Mouse (Mus musculus) testis, adult 2 months (tissue): ENCODE measurements at regions not wholly inside any gene's neighbourhood (a gene's known extent, or its start where the extent isn't known, plus 50 kb on each side); places are given as distances from the start of the nearest gene placed in this dataset.

Source experiments
- H3K27ac ChIP-seq: fragments of 200-500 bp; 2 replicates; pipeline ENCODE4 v1.5.1; 2012; ENCODE audit warnings: low read depth, low read length; ENCODE audit not compliant: control insufficient read depth, insufficient read depth
- H3K27me3 ChIP-seq: fragments of 200-500 bp; 2 replicates; pipeline ENCODE4 v1.6.1; 2012; ENCODE audit warnings: mild to moderate bottlenecking, low read length, moderate library complexity; ENCODE audit not compliant: control insufficient read depth, insufficient read depth
- H3K36me3 ChIP-seq: fragments of 200-500 bp; 2 replicates; pipeline ENCODE4 v1.6.1; 2012; ENCODE audit warnings: mild to moderate bottlenecking, low read length; ENCODE audit not compliant: control insufficient read depth, insufficient read depth
- H3K4me1 ChIP-seq: fragments of 200-500 bp; 2 replicates; pipeline ENCODE4 v1.6.1; 2012; ENCODE audit warnings: low read length; ENCODE audit not compliant: control insufficient read depth, insufficient read depth
- H3K4me3 ChIP-seq: fragments of 200-500 bp; 2 replicates; pipeline ENCODE4 v1.5.1; 2012; ENCODE audit warnings: low read depth, mild to moderate bottlenecking, low read length, moderate library complexity, mixed read lengths; ENCODE audit not compliant: control insufficient read depth
- CTCF ChIP-seq: fragments of 200-500 bp; IDR thresholded peaks from 2 replicates; pipeline ENCODE4 v1.5.1; 2012; ENCODE audit warnings: low read depth, mild to moderate bottlenecking, inconsistent platforms, low read length, moderate library complexity; ENCODE audit not compliant: control insufficient read depth, insufficient read depth, insufficient replicate concordance
- POLR2A ChIP-seq: fragments of 200-500 bp; IDR thresholded peaks from 2 replicates; pipeline ENCODE4 v1.6.1; 2012; ENCODE audit warnings: low read depth, mild to moderate bottlenecking, inconsistent platforms, low read length, moderate library complexity; ENCODE audit not compliant: control insufficient read depth

- H3K27me3 ChIP-seq = no peaks in the 10 kb centered on the region
- H3K4me1 ChIP-seq = no peaks in the 10 kb centered on the region
- H3K4me3 ChIP-seq = no peak overlapping the region
- TF ChIP-seq POLR2A (no peak), CTCF (no peak)
- H3K27ac ChIP-seq = no peak overlapping the region
- no peaks in the 10 kb centered on the region for H3K36me3 ChIP-seq
These were observed 274.4 kb upstream of the Camk1g start for GRCm38 (mm10) chr1:193644506-193644905.

- Histone ChIP-seq H3K36me3 (no peaks in the 10 kb centered on the region), H3K4me3 (no peak overlapping the region), H3K27me3 (no peaks in the 10 kb centered on the region), H3K27ac (no peak overlapping the region), H3K4me1 (peaks cover 3% of the 10 kb centered on the region)
- no peak for TF ChIP-seq CTCF
- TF ChIP-seq POLR2A = no peak
These were observed 266.4 kb upstream of the Camk1g start for GRCm38 (mm10) chr1:193636451-193636850.

- Histone ChIP-seq H3K4me3 (no peak overlapping the region), H3K27me3 (no peaks in the 10 kb centered on the region), H3K27ac (no peak overlapping the region), H3K4me1 (peaks cover 3% of the 10 kb centered on the region), H3K36me3 (no peaks in the 10 kb centered on the region)
- TF ChIP-seq CTCF (no peak), POLR2A (no peak)
These were observed 262.0 kb upstream of the Camk1g start for GRCm38 (mm10) chr1:193632115-193632514.

- no peaks in the 10 kb centered on the region for H3K36me3 ChIP-seq
- TF ChIP-seq CTCF (no peak), POLR2A (no peak)
- peaks cover 3% of the 10 kb centered on the region for H3K4me1 ChIP-seq
- H3K4me3 ChIP-seq = no peak overlapping the region
- H3K27me3 ChIP-seq = no peaks in the 10 kb centered on the region
- no peak overlapping the region for H3K27ac ChIP-seq
These were observed 259.8 kb upstream of the Camk1g start for GRCm38 (mm10) chr1:193629887-193630286.

- Histone ChIP-seq H3K4me3 (no peak overlapping the region), H3K27ac (no peak overlapping the region), H3K27me3 (no peaks in the 10 kb centered on the region), H3K36me3 (no peaks in the 10 kb centered on the region), H3K4me1 (no peaks in the 10 kb centered on the region)
- TF ChIP-seq POLR2A (no peak), CTCF (no peak)
These were observed 257.1 kb upstream of the Camk1g start for GRCm38 (mm10) chr1:193626924-193627849.

- Histone ChIP-seq H3K4me1 (no peaks in the 10 kb centered on the region), H3K27me3 (no peaks in the 10 kb centered on the region), H3K36me3 (no peaks in the 10 kb centered on the region), H3K27ac (no peak overlapping the region), H3K4me3 (no peak overlapping the region)
- TF ChIP-seq POLR2A (no peak), CTCF (no peak)
These were observed 255.2 kb upstream of the Camk1g start for GRCm38 (mm10) chr1:193625101-193625956.

- no peak for TF ChIP-seq CTCF
- TF ChIP-seq POLR2A = no peak
- no peaks in the 10 kb centered on the region for H3K4me1 ChIP-seq
- H3K27ac ChIP-seq = no peak overlapping the region
- H3K36me3 ChIP-seq = no peaks in the 10 kb centered on the region
- H3K4me3 ChIP-seq = no peak overlapping the region
- no peaks in the 10 kb centered on the region for H3K27me3 ChIP-seq
These were observed 253.5 kb upstream of the Camk1g start for GRCm38 (mm10) chr1:193623571-193623970.
